Mouse (Mus musculus) olfactory bulb, adult 2 months (tissue): ENCODE results near the gene Iqch.

Source experiments
- CTCF ChIP-seq: fragments of 200-500 bp; IDR thresholded peaks from 2 replicates; pipeline ENCODE4 v1.5.1; 2012; ENCODE audit warnings: low read depth, mild to moderate bottlenecking, low read length, moderate library complexity; ENCODE audit not compliant: insufficient read depth
- POLR2A ChIP-seq: fragments of 200-500 bp; IDR thresholded peaks from 2 replicates; pipeline ENCODE4 v1.6.1; 2012; ENCODE audit warnings: mild to moderate bottlenecking, low read depth, low read length, moderate library complexity; ENCODE audit not compliant: insufficient read depth

DNA sequence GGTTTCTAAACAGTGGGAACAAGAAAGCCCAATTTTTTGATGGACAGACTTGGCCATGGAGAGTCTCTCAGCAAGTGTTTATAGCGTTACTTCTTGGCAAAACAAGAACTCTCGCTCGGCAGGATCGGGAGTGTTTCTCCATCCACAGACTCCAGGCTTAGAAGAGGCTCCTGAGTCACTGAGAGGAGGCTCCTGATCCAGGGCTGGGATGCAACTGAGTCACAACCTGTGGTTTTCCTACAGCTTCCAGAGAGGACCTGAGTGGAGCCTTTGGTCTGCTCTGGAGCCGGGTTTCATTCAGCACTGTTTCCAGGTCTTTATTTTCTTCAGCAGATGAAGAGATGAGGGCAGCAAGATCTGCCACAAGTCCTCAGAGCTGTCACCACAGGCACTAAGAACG is 5.7 kb upstream of the Iqch start:
- no peak for TF ChIP-seq POLR2A
- no peak for TF ChIP-seq CTCF
